Mouse (Mus musculus): ENCODE results near the gene Gm34653.

DNA sequence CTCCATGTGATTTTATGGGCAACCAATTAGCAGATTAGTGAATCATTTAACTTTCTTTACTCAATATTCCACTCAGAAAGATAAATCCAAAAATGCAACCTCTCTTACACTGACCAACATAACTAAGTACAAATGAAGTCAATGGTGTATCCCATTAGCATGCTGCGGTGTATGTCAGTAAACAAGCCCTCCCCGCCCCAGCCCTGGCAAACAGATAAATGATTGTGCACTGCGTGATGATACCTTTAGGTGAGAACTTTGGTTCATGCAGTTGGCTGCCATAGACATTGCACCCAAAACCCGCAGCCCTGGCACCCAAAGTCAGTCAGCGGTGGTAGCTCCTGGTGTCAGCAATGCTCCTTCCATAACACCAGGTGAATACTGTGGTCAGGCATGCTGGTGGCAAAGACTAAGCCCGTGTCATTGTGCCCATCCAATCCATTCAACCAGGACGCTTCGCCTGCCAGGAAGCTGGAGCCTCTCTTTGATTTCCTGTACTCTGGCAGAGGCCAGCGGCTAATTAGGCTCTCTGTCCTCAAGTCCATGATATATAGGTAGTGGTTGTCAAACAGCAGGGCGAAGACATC lies 27.4 kb upstream of the Gm34653 start:
- TF ChIP-seq CTCF (IDR thresholded peaks at IDR 0.05) (no peak), EP300 (IDR thresholded peaks at IDR 0.05; ENCODE audit: insufficient read depth, low read depth, low read length) (no peak)

Data from heart, adult 2 months (tissue).